Mouse (Mus musculus): ENCODE data around the gene Bglap3. TPM values are rescaled to one million over a fixed set of nuclear protein-coding genes. Genes with fewer than 3 reads are reported as not detected.
A peak's percentile ranks its signal among the peaks of the same experiment; 100 is the strongest.
"Not testable (repeated sequence)": the region's sequence is repeated elsewhere in the genome, so short reads cannot be mapped to it uniquely, and the experiment has no call there.

Gene Bglap3
- polyA plus RNA-seq, 1 experiment from 2014 or later: not detected

DNA sequence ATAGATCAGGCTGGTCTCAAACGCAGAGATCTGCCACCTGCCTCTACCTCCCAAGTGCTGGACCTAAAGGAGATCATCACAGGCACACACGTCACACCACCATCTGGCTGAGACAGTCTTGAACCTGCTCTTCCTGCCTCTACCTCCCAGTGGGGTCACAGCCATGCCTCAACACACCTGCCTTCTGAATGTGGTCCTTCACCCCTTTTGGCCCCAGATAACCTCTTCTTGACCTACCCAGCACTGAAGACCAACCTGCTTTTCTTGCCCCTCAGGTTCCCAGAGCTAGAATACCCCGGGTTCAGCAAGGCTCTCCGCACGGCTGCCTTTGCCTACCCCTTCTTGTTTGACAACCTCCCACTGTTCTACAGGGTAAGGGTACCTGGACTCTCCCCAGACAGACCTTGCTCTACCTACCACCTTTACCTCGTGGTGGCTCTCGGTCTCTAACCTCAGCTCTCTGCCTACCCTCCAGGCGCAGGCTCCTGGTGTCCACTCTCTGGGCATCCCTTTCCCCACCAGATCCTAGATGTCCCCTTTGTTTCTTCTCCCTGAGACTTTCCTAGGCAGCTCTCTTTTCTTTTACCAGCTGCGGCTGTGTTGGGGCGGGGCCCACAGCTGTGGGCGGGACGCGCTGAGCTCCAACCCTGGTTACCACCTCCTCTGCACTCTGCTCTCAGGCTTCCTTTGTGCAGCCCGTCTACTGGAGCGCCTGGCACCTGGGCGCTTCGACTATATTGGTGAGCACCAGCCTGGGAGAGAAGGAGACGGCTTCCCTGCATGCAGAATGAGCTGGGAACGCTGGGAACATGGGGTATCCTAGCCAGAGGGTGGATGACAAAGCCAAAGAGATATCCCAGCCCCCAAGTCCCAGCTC lies 3.4 kb upstream of the Bglap3 start:
- Histone ChIP-seq H3K4me2 (peak overlapping the region; percentile 62), H3K4me3 (peak overlapping the region; percentile 25), H3K9ac (peak overlapping the region; percentile 67; the same call in 1 of the 2 replicates)
- not testable (repeated sequence) for ATAC-seq (ENCODE audit: extremely low read depth, insufficient number of reproducible peaks, low FRiP score, low TSS enrichment); H3K4me1 ChIP-seq; H3K36me3 ChIP-seq; H3K27ac ChIP-seq (replicated peaks); H3K9me3 ChIP-seq; H3K27me3 ChIP-seq (replicated peaks)
- WGBS: 15% methylated on average over 19 of the region's 19 CpGs

DNA sequence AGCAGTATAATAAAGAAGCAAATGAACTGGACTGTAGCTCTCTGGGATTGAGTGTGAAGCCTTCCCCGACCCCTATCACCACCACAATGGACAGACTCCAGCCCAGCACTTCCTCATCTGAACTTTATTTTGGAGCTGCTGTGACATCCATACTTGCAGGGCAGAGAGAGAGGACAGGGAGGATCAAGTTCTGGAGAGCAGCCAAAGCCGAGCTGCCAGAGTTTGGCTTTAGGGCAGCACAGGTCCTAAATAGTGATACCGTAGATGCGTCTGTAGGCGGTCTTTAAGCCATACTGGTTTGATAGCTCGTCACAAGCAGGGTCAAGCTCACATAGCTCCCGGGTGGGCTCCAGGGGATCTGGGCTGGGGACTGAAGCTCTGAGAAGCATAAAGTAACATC lies 4.0 kb downstream of the Bglap3 start:
- not testable (repeated sequence) for ATAC-seq (ENCODE audit: extremely low read depth, insufficient number of reproducible peaks, low FRiP score, low TSS enrichment)

DNA sequence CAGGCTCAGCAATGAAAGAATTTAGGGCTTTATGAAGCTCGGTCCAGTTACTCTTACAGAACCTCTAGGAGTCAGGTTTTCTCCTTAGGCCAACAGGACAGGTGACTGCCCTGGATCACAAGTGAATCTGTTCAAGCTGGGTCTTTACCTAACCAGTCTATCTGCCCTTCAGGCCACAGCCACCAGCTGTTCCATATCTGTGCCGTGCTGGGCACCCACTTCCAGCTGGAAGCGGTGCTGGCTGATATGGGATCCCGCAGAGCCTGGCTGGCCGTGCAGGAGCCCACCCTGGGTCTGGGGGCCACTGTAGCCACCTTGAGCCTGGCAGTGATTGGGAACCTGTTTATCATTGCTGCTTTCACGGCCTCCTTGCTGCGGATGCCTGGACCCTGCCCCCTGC lies 5.0 kb downstream of the Bglap3 start:
- not testable (repeated sequence) for H3K4me3 ChIP-seq, H3K4me2 ChIP-seq
- 33% methylated on average over 4 of the region's 7 CpGs for WGBS

More for the DNA sequence above, 4.0 kb downstream of the Bglap3 start:
- not testable (repeated sequence) for H3K4me3 ChIP-seq; H3K36me3 ChIP-seq; H3K9ac ChIP-seq; H3K4me2 ChIP-seq; H3K9me3 ChIP-seq; H3K27ac ChIP-seq (replicated peaks)
- Histone ChIP-seq H3K4me1 (peaks cover 19% of the 10 kb centered on the region), H3K27me3 (replicated peaks) (peaks cover 24% of the 10 kb centered on the region)
- WGBS: 66% methylated on average over 7 of the region's 7 CpGs

DNA sequence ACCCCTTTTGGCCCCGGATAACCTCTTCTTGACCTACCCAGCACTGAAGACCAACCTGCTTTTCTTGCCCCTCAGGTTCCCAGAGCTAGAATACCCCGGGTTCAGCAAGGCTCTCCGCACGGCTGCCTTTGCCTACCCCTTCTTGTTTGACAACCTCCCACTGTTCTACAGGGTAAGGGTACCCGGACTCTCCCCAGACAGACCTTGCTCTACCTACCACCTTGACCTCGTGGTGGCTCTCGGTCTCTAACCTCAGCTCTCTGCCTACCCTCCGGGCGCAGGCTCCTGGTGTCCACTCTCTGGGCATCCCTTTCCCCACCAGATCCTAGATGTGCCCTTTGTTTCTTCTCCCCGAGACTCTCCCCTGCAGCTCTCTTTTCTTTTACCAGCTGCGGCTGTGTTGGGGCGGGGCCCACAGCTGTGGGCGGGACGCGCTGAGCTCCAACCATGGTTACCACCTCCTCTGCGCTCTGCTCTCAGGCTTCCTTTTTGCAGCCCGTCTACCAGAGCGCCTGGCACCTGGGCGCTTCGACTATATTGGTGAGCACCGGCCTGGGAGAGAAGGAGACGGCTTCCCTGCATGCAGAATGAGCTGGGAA lies 5.6 kb downstream of the Bglap3 start:
- not testable (repeated sequence) for H3K27ac ChIP-seq (replicated peaks); H3K9ac ChIP-seq; H3K9me3 ChIP-seq; ATAC-seq (ENCODE audit: extremely low read depth, insufficient number of reproducible peaks, low FRiP score, low TSS enrichment)
- WGBS: 12% methylated on average over 22 of the region's 22 CpGs
- H3K4me1 ChIP-seq: peaks cover 33% of the 10 kb centered on the region
- peaks cover 13% of the 10 kb centered on the region for H3K36me3 ChIP-seq
- peak overlapping the region; percentile 34 for H3K4me3 ChIP-seq
- H3K27me3 ChIP-seq (replicated peaks): peaks cover 24% of the 10 kb centered on the region
- H3K4me2 ChIP-seq: peak overlapping the region; percentile 59

More for the DNA sequence above, 5.0 kb downstream of the Bglap3 start:
- peaks cover 24% of the 10 kb centered on the region for H3K27me3 ChIP-seq (replicated peaks)
- not testable (repeated sequence) for H3K36me3 ChIP-seq; H3K27ac ChIP-seq (replicated peaks); H3K9me3 ChIP-seq; H3K9ac ChIP-seq; ATAC-seq (ENCODE audit: extremely low read depth, insufficient number of reproducible peaks, low FRiP score, low TSS enrichment)
- peaks cover 29% of the 10 kb centered on the region for H3K4me1 ChIP-seq

DNA sequence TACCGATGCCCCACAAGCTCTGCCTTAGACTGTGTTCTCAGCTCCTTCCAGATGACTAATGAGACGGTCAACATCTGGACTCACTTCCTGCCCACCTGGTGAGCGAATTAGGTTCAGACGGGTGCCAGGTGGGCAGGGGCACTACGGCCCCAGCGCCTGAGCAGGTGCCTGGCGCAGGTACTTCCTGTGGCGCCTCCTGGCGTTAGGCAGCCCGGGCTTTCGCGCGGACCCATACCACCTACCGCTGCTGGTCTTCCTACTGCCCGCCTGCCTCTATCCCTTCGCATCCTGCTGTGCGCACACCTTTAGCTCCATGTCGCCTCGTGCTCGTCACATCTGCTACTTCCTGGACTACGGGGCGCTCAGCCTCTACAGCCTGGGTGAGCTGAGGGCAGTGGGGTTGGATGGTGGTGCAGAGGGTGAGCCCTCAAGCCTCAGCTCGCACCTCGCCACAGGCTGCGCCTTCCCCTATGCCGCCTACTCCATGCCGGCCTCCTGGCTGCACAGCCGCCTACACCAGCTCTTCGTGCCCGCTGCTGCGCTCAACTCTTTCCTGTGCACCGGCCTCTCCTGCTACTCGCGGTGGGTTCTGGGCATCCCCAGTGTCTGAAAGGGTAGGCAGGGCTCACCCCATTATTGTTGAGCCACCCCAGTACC lies 6.7 kb downstream of the Bglap3 start:
- Histone ChIP-seq H3K27me3 (replicated peaks) (peaks cover 24% of the 10 kb centered on the region), H3K9ac (no peak overlapping the region), H3K4me3 (no peak overlapping the region), H3K36me3 (peaks cover 24% of the 10 kb centered on the region), H3K4me2 (no peak overlapping the region), H3K27ac (replicated peaks) (no peak overlapping the region), H3K9me3 (peaks cover 8% of the 10 kb centered on the region), H3K4me1 (peaks cover 34% of the 10 kb centered on the region)
- WGBS: 33% methylated on average over 34 of the region's 34 CpGs
- ATAC-seq (ENCODE audit: extremely low read depth, insufficient number of reproducible peaks, low FRiP score, low TSS enrichment): no peak

DNA sequence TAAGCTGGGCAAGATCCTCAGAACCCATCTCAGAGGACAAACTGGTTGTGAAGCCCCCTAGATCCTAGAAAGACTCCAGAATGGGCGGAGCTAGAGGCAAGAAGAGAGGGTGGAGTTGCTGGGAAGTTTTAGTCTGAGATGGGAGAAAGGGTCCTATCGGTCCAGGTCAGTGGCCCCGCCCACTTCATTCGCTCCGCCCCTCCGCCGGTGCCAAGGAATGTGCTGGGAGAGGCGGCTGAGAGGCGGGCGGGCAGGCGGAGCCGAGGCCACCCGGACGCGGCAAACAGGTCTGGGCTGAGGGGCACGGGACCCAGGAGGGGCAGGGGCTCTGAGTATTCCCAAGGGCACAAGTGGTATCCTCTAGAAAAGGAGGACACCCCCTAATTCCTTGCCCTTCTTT lies 8.2 kb downstream of the Bglap3 start, which contains the start of gene Paqr6:
Gene Paqr6 (plus strand): TSS at position 248 of the 400 bp plus-strand sequence.
- Histone ChIP-seq H3K4me2 (peak within 1 kb of the TSS; percentile 63), H3K36me3 (peaks cover 39% of the 10 kb centered on the region), H3K9me3 (no peaks in the 10 kb centered on the region), H3K27me3 (replicated peaks) (peaks cover 24% of the 10 kb centered on the region), H3K27ac (replicated peaks) (peak within 1 kb of the TSS; percentile 64), H3K4me1 (peaks cover 49% of the 10 kb centered on the region), H3K9ac (peak within 1 kb of the TSS; percentile 33), H3K4me3 (peak within 1 kb of the TSS; percentile 31)
- ATAC-seq (ENCODE audit: extremely low read depth, insufficient number of reproducible peaks, low FRiP score, low TSS enrichment): no peak; the same call in 1 of the 2 replicates
- 3% methylated on average over 16 of the region's 16 CpGs for WGBS

DNA sequence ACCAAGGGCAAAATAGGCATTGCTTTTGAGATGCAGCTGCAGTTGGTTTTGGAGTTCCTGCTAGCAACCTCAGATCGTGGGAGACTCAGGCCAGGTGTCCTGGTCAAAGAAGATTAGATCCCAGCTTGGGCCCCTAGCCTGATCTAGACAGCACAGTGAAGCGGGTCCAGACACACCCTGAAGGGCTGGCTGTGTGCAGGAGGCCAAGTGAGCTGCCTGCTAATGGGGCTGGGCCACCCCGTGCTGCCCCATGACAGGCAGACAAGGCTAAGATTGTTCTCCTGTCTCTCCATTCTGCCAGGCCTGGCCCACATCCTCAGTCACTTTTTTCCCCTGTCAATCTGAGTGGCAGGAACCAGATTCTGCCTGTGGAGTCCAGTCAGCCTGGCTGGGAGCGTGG lies 8.8 kb downstream of the Bglap3 start:
- no peaks in the 10 kb centered on the region for H3K9me3 ChIP-seq
- H3K4me3 ChIP-seq: no peak overlapping the region
- peak overlapping the region; percentile 64 for H3K27ac ChIP-seq (replicated peaks)
- H3K36me3 ChIP-seq: peaks cover 46% of the 10 kb centered on the region
- peaks cover 55% of the 10 kb centered on the region for H3K4me1 ChIP-seq
- H3K9ac ChIP-seq: no peak overlapping the region
- H3K4me2 ChIP-seq: peak overlapping the region; percentile 63
- peaks cover 24% of the 10 kb centered on the region for H3K27me3 ChIP-seq (replicated peaks)
- 28% methylated on average over 4 of the region's 4 CpGs for WGBS
- ATAC-seq (ENCODE audit: extremely low read depth, insufficient number of reproducible peaks, low FRiP score, low TSS enrichment): no peak

DNA sequence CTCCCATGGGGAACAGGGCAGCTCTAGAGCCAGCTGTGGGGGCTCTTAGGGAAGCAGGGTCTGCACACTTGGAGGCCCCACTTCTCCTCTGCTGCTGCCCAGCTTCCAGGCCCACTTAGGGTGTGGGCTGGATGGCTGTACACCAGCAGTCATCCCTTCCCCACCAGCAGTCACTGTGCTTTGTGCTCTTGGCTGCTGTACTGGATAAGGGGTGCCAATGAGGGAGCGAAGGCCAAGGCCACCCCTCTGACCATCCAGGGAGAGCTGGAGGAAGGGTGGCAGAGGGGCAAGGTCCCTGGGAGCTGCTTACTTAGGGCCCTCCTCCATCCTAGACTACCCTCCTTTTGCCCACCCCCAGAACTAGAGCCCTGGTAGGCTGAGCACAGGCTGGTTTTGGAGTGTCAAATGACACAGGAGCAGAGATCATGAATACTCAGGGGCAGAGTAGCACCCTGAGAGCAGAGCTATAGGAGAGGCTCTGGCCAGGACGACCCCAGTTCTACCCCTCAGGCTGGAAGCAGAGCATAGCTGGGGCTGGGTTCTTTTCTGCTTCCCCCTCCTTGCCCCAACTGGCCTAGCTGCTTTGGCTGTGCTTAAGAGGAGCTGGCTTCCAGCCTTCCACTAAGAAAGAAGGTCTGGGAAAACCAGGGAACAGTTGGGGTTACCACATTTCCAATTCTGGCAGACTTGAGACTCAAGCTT lies 10.8 kb downstream of the Bglap3 start:
- no peak for ATAC-seq (ENCODE audit: extremely low read depth, insufficient number of reproducible peaks, low FRiP score, low TSS enrichment)
- Histone ChIP-seq H3K4me1 (peaks cover 53% of the 10 kb centered on the region), H3K36me3 (peaks cover 65% of the 10 kb centered on the region)

DNA sequence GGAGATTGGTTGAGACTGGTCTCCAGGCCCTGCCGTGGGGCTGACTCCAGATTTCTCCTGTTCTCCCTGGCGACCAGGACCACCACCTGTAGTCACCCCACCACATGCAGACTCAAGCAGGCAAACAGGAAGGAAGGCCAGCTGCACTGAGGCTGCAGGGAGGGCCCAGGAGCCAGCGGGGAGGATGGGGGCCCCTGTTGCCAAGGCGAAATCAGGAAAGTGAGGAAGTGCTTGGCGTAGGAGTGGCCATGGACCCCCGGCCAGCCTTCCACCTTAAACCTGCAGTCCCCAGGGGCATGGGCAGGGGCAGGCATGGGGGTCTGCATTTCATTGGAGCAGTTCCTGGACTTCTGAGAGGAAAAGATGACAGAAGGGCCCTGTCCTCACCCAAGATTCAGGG lies 11.4 kb downstream of the Bglap3 start:
- Histone ChIP-seq H3K4me3 (no peak overlapping the region), H3K4me2 (no peak overlapping the region), H3K4me1 (peaks cover 53% of the 10 kb centered on the region), H3K9me3 (no peaks in the 10 kb centered on the region), H3K27me3 (replicated peaks) (peaks cover 16% of the 10 kb centered on the region), H3K9ac (no peak overlapping the region), H3K27ac (replicated peaks) (no peak overlapping the region), H3K36me3 (peaks cover 72% of the 10 kb centered on the region)
- WGBS: 69% methylated on average over 6 of the region's 6 CpGs
- ATAC-seq (ENCODE audit: extremely low read depth, insufficient number of reproducible peaks, low FRiP score, low TSS enrichment): no peak

More for the DNA sequence above, 10.8 kb downstream of the Bglap3 start:
- no peaks in the 10 kb centered on the region for H3K9me3 ChIP-seq
- WGBS: 85% methylated on average over 2 of the region's 2 CpGs
- H3K27ac ChIP-seq (replicated peaks): no peak overlapping the region
- H3K27me3 ChIP-seq (replicated peaks): peaks cover 21% of the 10 kb centered on the region
- H3K4me2 ChIP-seq: no peak overlapping the region
- H3K9ac ChIP-seq: no peak overlapping the region
- no peak overlapping the region for H3K4me3 ChIP-seq

DNA sequence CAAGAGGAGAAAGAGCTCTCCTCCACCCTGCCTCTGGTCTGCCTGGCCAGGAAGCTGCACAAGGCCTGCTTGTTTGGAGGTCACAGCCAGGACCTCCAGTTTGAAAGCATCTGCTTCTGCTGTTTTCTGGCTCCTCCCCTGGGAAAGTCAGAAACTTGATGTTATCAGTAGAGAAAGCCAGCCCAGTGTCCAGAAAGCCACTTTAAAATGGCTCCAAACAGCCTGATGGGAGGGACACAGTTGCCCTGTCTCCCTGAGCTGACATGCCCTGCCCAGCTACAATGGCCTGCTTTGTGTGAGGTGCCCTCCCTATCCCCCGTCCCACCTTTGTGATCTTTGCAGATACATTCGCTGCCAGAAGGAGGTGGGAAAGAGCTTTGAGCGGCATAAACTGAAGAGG lies 12.6 kb downstream of the Bglap3 start:
- Histone ChIP-seq H3K27me3 (replicated peaks) (peaks cover 5% of the 10 kb centered on the region), H3K4me1 (peaks cover 52% of the 10 kb centered on the region), H3K4me3 (no peak overlapping the region), H3K9ac (peak overlapping the region; percentile 58), H3K9me3 (no peaks in the 10 kb centered on the region), H3K4me2 (no peak overlapping the region), H3K27ac (replicated peaks) (peak overlapping the region; percentile 61), H3K36me3 (peaks cover 83% of the 10 kb centered on the region)
- no peak for ATAC-seq (ENCODE audit: extremely low read depth, insufficient number of reproducible peaks, low FRiP score, low TSS enrichment)
- WGBS: 71% methylated on average over 3 of the region's 3 CpGs

DNA sequence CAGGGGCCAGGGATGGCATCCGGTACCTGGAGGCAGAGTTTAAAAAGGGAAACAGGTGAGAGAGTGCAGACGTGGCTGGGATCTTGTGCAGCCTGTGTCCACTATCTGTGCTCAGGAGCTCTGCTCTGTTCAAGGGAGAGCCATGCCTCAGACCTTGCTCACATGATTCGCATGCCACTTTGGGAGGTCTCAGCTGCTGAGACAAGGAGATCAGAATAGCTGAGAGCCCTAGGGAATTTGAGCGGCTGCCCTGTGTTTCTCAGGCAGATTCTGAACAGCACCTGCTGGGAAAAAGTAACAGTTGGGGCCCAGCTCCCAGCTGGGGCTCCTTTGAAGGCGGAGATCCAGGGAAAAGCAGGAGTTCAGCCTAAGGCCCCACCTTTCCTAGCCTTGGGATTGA lies 13.0 kb downstream of the Bglap3 start:
- peak overlapping the region; percentile 58 for H3K9ac ChIP-seq
- H3K4me3 ChIP-seq: no peak overlapping the region
- H3K27ac ChIP-seq (replicated peaks): peak overlapping the region; percentile 61
- no peaks in the 10 kb centered on the region for H3K9me3 ChIP-seq
- no peak overlapping the region for H3K4me2 ChIP-seq
- 0 out of 2 replicates have a peak, but pooled peaks cover under 1% of the 10 kb centered on the region for H3K27me3 ChIP-seq (replicated peaks)
- H3K4me1 ChIP-seq: peaks cover 48% of the 10 kb centered on the region
- ATAC-seq (ENCODE audit: extremely low read depth, insufficient number of reproducible peaks, low FRiP score, low TSS enrichment): no peak
- peaks cover 87% of the 10 kb centered on the region for H3K36me3 ChIP-seq
- WGBS: 56% methylated on average over 5 of the region's 5 CpGs

Data from heart, embryonic 13.5 days (tissue).